Mouse (Mus musculus): ENCODE results near the gene Anks1b.

The Anks1b gene

DNA sequence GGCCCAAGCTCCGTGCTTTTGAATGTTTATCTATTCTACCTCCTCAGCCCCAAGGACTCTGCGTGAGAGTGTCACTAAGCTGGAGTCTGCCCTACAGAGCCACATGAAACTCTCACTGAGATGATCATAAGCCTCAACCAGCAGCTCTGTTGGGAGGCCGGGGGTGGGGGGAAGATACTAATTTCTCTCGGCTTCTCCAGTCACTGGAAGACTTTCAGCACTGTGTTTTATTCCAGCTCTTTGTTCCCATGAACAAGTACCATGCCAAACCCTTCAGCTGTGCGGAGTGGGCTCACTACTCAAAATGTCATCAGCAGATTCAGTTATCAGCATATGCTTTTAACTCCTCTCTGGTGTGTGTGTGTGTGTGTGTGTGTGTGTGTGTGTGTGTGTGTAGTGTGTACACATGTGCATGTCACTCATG, 849.8 kb downstream of the Anks1b start:
- DNase-seq (ENCODE audit: low read depth, low spot score): no peak

DNA sequence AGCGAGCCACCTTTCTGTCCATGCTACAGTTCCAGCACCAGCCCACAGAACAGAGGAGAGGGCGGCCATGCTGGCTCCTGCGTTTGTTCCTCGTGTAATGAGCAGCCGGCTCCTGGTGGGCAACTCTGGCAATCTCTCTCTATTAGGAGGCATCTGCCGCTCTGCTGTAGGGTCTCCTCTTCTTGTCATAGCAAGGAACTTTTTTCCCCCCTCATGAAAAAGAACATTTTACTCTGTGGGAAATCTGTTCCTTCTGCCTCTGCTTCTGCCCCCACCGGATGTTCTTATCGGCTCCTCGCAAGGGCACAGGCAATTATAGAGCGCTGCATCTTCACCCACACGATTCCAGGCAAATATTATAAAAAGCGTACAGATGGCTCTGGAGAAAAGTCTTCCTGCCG, 850.6 kb downstream of the Anks1b start:
- no peak for DNase-seq (ENCODE audit: low read depth, low spot score)

DNA sequence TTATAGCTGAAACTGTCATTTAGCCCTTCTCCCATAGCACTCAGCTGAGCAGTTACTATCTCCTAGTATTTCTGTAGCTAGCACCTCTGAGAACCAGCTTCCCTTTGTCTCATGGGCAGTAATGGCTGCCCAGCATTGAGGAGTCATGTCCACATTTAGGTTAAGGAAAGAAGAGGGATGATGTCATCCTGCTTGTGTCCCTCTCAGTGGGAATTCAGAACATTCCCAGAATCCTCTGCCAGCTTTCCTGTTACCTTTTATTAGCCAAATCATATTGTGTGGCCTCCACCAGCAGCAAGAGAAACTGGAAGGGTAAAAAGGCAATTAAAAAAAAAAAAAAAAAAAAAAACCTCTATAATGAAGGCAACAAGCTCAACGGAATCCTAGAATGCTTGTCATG, 851.6 kb downstream of the Anks1b start:
- DNase-seq (ENCODE audit: low read depth, low spot score): no peak

DNA sequence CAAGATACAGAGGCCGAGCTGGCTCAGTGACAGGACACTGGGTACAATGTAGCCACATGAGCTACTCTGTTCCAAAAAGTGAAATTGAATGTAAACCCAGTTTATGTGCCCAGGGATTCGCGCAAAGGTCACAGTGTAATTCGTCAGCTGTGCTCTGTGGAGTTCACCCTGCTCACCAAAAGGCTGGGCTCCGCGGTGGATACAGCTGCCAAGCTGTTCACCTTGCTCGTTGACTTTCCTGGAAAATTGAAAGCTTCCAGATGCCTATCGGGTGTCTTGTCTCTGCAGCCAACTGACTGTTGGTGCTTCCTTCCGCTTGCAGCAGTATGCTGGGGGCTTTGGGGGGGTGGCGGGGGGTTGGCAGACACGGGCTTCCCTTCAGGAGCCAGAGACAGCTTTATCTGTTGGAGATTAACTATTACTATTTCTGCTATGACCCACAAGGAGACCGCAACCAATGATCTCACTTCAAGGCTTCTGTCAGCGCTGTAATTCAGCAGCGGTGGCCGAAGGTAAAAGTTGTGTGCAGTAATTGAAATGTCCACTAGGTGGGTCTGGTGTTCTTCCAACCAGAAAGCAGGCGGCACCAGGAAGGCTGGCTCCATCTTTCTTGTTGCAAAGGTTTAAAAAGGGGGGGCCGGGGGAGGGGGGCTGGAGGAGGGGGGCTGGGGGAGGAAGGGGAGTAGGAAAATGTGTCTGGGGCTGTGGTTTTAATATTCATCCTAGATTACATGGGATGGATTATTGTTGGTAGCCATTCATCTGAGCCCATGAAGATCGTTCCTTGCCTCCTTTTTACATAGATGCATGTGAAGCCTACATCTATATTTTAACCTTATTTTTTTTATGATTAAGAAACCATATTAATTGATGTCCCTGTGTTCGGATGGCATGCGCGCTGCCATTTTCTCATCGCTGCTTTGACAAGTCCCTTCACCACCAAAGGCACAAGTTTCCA, 855.4 kb downstream of the Anks1b start:
- DNase-seq (ENCODE audit: low read depth, low spot score): peak; percentile 76

DNA sequence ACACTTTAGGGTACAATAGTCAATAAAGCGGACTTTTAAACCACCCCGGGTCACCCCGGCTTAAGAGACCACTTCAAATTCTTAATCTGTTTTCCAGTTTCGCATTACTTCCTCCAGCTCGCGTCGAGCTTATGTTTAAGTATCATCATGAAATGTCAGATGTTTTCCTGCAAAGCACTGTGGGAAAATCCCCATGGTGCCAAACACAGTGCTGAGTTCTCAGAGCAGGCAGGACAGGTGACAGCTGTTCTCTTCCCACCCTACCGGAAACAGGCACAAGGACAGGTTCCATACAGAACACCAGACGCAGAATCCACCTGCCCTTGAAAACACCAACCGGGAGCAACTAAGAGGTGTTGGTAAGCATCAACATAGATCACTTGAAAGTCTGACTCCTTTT, 856.2 kb downstream of the Anks1b start:
- no peak for DNase-seq (ENCODE audit: low read depth, low spot score)

DNA sequence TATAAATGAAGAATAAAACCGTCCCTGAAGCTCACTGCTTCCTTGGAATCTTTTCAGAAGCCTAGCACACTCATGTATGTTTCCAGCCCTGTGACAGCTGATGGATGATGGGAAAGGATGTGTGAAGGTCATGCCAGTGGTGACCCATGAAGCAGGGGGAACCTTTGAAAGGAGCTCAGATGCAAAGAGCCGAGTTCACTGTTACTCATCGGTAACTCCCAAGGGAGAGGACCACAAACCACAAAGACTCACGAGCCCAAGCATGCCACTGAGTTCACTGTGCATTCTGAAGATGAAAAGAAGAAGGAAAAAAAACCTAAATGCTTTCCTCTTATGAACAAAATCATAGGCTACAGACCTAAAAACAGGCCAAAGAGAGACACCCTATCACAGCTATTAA, 859.5 kb downstream of the Anks1b start:
- DNase-seq (ENCODE audit: low read depth, low spot score): no peak

DNA sequence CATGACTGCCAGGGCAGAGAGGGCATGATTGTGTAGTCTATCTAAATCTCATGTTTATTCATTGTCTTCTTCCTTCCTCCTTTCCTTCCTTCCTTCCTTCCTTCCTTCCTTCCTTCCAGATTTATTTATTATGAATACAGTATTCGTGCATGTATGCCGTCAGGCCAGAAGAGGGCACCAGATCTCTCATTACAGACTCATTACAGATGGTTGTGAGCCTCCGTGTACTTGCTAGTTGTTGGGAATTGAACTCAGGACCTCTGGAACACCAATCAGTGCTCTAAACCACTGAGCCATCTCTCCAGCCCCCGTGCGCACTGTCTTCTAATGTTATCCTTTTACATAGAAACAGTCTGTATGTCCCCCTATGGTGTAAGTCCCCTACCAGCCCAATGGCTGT, 860.3 kb downstream of the Anks1b start:
- peak; percentile 19 for DNase-seq (ENCODE audit: low read depth, low spot score)

DNA sequence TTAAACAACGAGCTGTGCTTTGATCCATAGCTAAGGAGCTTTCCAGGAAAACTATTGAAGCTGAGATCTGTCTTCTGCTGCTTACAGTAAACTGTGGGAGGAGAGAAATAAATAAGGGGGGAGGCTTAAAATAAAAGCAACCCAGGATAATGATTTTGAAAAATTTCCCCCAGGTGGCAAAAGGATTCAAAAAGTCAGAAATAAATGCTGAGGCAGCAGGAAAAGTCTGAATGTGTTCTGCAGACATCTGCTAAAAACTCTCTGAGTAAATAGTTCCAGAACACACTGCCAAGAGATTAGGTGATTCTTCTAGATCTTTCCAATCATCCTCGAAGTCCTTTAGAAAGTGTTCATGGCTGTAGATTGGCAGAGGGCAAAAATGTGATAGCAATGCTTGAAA, 865.2 kb downstream of the Anks1b start:
- no peak for DNase-seq (ENCODE audit: low read depth, low spot score)

DNA sequence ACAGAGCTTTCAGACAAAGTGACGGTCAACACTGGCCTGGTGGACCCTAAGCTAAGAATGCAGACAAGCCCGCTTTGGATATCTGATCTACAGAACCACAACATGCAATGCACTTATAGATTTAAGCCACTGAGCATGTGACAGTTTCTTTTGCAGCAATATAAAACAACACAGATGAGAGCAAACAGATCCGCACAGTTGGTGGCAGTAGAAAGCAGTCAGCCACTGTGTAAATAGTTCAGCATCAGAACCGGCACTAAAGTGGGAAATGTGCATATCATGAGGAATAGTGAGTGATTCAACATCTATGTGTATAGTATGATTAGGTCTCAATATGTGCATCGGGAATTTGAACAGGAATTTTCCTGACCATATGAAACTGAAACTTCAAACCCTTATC, 867.6 kb downstream of the Anks1b start:
- DNase-seq (ENCODE audit: low read depth, low spot score): no peak

DNA sequence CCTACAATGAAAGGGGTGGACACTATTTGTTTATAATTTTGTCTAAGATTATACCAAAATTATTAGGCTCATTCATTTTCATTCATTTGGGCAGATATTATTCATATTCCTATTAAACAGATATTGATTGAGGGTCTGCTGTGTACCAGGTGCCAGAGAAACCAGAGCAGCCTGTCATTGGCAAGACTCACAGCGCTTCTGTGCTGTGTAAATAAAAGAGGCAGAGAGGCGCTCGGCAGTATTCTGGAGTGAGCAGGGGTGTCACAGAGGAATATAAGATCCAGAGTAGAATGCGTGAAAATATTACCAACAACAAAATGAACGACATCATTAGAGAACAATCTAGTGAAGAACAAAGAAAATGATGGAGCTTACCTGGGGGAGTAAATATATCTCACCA, 878.6 kb downstream of the Anks1b start:
- no peak for DNase-seq (ENCODE audit: low read depth, low spot score)

DNA sequence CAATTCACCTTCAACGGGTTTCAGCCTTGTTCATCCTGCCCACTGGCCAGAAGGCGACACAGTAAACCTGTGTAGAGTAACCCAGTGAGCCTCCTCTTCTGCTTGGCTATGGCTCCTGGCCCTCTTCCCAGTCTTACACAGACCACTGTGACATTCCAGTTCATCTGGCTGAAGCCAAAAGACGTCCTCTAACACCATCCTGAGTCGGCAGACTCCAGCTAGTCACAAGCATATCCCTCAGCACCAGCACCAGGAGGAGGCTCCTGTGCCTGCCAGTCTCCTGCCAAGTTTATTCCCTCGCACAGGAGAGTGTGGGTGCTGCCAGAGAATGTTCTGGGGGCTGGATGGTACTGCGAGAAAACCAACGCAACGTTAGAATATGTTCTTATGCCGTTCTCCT, 879.8 kb downstream of the Anks1b start:
- no peak for DNase-seq (ENCODE audit: low read depth, low spot score)

DNA sequence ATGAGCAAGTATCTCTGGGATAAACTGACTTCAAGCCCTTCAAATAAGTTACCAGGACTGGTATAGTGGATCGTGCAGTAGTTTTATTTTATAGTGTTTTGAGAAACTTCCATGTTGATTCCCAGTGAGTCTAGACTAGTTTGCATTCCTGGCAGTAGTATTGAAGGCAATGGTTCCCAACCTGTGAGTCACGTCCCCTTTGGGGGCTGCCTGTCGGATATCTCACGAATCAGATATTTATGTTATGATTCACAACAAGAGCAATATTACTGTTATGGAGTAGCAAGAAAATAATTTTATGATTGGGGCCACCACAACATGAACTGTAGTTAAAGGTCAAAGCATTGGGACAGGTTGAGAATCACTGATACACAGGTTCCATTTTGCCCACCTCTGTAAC, 884.5 kb downstream of the Anks1b start:
- no peak for DNase-seq (ENCODE audit: low read depth, low spot score)

DNA sequence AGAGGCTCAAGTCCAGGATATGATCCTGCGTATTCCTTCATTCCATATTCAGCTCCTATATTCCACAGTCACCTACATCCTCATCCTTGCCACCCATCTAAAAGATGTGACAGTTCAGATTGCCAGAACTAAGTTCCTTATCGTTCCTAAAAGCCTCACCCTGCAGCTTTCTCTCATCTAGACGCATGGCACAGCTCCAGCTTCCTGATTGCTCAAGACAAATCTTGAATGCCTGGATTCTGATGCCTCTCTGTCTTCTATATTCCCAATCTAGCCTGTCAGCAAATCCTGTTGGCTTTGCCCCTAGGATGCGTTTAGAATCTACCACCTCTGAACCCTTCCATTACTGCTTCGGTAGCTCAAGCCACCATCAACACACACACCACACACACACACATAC, 886.6 kb downstream of the Anks1b start:
- DNase-seq (ENCODE audit: low read depth, low spot score): no peak

DNA sequence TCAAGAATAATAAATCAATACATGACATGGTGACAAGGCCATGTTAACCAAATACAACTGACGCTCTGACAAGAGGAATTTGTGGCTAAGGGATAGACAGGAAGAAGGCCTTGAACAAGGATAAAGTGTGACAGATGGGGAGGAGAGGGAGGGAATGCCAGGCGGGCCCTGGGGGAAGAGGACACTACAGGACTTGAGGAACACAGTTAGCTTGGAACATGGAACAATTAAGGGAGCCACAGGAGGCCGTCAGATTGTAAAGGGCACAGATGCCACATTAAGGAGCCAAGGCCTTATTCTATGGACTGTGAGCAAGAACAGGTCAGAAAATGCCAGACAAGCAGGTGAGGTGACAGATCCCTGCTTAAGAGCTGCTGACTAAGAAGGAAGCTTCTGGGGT, 893.0 kb downstream of the Anks1b start:
- DNase-seq (ENCODE audit: low read depth, low spot score): no peak

DNA sequence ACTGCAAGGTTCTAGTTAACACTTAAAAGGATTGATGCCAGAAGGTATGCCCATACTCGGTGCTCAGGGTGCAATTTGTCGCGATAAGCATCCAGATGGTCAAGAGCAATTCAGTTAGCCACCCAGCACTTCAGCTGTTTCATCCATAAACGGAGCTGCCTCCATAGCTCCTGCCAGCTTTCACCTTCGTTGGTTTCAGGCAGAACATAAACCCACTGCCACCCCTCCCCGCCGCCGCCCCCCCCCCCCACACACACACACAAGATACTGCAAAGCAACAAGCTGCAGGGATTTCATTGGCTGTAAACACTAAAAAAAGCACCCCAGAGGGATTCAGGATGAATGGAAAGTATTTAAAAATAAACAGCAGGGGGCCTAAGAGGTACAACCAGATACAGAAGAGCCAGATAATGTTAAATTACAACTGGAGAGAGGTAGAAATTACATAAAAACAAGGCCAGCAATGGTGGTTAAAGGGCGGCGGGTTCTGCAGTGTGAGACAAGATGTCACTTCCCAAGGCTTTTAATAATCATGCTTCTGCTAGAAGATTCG, 897.2 kb downstream of the Anks1b start:
- no peak for DNase-seq (ENCODE audit: low read depth, low spot score)

DNA sequence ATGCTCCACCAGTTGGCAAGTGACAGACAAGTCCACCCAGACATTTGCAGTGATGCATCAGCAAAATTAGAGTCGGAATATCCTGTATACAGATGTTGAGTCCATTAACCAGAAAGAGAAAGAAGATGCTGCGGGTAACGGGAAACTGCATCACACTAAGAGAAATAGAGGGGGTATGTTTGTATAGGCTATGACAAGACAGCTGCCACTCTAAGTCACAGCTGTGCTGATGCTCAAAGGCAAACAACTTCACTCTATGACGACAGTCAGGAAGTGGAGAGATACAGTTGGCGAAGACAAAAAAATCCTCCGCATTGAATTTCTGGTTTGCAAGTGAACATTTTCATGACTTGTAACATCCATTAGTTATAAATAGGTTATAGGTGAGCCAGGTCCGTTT, 897.7 kb downstream of the Anks1b start:
- DNase-seq (ENCODE audit: low read depth, low spot score): no peak

DNA sequence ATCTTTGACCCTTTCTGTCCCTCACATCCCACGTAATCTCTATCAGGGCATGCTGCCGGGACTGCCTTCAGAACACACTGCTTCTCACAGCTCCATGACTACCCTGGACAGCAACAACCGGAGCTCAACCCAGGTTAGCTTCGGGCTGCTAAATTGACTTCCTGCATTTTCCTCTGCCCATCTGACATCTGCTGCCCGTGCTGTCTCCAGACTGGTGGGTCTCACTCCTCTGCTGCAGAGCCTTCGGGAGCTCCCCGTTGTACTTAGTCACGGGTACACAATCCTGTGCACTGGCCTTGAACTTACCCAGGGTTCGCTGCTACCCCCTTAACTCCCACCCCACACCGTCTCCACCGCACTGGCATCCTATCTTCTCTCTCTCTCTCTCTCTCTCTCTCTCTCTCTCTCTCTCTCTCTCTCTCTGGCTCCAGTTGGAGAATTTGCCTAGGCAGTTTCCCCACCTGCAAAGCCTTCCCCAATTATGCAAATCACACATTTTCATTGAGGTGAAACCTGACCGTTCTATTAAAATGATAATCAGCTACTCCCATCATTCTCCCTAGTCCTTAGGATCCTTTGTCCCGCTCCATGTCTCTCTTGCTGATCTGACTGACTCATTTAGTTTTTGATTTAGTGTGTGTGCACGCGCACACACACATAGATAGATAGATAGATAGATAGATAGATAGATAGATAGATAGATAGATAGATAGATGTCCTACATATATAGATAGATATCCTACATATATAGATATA, 898.3 kb downstream of the Anks1b start:
- DNase-seq (ENCODE audit: low read depth, low spot score): no peak

DNA sequence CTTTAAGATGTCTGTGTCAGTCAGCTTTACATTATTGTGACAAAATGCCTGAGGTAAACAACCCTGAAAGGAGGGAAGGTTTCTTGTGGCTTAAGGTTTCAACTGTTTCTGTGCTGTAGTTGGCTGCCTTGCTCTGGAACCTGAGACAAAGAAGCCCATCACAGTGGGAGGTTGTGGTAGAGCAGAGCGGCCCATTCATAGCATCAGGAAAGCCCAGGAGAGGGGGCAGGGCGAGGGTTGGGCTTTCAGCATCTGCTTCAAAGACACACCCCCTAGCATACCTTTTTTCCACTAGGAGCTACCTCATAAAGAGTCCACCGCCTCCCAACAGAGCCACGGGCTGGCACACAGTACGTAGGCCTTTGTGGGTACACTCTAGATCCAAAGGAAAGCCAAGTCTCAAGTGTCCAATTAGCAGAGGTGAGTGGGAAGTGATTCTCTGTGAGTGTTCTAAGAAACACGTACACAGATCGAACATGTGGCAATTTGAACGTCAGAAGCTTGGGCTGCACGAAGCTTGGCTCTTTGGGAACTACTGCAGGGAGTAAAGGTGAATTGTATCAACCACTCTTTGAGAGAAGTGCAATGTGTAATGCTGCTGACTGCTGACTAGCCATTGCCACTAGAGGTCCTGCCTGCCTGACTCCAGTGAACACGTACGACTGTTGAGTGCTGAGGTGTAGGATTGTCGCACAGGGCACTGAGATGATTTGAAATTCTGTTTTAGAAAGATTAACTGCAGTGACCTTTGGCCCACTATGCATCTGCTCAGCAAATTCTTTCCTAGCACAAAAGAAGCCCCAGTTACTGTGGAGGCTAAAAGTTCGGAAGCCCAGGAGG, 906.5 kb downstream of the Anks1b start:
- no peak for DNase-seq (ENCODE audit: low read depth, low spot score)

DNA sequence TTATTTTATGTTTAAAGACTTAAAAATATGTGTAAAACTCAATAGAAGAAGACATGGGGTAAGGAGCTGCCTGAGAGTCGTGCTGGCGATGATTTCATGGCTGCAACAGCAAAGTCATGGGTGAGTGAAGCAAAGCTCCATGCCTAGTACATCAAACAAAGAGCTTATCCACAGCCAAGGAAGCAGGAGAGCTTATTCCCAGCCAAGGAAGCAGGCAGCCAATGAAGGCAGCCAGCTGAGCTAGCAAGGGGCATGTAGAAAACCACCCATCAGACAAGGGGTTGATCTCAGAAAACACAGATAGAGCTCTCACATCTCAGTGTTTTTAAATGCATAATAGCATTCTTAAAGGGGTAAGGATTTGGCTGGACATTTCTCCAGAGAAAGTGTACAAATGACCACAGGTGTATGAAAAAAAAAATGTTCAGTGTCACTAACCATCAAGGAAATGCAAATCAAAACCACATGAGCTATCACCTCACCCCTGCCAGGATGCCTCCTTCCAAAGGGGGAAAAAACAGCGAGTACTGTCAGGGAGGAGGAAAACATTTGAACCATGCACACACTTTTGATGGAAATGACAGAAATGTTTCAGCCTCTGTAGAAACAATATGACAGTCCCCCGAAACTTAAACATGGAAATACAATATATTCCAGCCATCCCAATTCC, 911.8 kb downstream of the Anks1b start:
- DNase-seq (ENCODE audit: low read depth, low spot score): no peak

DNA sequence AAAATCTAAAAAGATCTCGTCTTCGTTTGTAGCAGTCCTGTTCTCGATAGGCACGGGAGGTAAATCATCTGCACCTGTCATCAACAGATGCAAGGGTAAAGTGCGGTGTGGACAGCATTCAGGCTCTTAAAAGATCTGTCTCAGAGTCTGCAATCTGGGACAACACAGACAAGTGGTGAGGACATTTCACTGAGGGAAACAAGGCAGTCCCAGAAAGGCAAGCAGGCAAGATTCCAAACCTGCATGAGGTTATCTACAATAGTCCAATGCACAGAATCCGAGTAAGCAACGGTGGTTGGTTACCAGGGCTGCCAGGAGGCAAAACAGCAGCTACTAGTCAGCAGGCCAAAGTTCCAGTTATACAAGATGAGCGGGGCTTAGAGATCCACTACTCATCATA, 912.4 kb downstream of the Anks1b start:
- DNase-seq (ENCODE audit: low read depth, low spot score): no peak

DNA sequence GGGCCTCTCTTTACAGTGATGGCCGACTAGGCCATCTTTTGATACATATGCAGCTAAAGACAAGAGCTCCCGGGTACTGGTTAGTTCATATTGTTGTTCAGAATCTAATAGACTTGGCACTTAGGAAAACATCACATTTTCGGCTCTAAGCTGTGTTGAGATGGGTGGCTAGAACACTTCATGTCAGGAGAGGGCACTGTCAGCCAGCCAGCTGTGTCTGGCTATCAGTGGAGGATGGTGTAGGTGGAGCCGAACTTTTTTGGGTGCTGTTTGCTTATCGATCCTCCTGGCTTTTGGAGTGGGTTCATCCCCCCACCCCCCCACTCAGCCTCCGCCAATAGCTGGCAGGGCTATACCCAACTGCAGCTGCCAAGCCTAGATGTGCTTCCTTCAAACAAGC, 929.8 kb downstream of the Anks1b start:
- no peak for DNase-seq (ENCODE audit: low read depth, low spot score)
